Mouse (Mus musculus): ENCODE measurements around the gene Fkbp2. TPM values are rescaled to one million over a fixed set of nuclear protein-coding genes. Genes with fewer than 3 reads are reported as not detected.

The Fkbp2 gene
- polyA plus RNA-seq, 1 experiment from 2014 or later: 65.8 TPM

DNA sequence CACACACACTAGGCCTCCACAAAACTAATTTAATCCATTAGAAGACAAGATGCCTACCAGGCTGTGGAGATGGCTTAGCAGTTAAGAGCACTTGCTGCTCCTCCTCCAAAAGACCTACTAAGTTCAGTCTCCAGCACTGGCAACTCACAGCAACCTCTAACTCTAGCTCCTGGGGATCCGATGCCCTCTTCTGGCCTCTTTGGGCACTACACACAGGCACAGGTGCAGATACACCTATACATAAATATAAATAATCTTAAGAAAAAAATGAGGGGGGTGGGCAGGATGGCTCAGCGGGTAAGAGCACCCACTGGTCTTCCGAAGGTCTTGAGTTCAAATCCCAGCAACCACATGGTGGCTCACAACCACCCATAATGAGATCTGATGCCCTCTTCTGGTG, 44.0 kb downstream of the Fkbp2 start:
- Histone ChIP-seq H3K27ac (no peak overlapping the region), H3K4me1 (replicated peaks) (peaks cover 25% of the 10 kb centered on the region), H3K4me2 (no peak overlapping the region), H3K4me3 (replicated peaks) (no peak overlapping the region), H3K36me3 (no peaks in the 10 kb centered on the region), H3K27me3 (peaks cover 60% of the 10 kb centered on the region), H3K9ac (replicated peaks) (no peak overlapping the region), H3K9me3 (no peaks in the 10 kb centered on the region)
- 24% methylated on average over 3 of the region's 3 CpGs for WGBS
- no peak for ATAC-seq (ENCODE audit: insufficient number of reproducible peaks, insufficient read depth, low FRiP score, low TSS enrichment, low read depth)

DNA sequence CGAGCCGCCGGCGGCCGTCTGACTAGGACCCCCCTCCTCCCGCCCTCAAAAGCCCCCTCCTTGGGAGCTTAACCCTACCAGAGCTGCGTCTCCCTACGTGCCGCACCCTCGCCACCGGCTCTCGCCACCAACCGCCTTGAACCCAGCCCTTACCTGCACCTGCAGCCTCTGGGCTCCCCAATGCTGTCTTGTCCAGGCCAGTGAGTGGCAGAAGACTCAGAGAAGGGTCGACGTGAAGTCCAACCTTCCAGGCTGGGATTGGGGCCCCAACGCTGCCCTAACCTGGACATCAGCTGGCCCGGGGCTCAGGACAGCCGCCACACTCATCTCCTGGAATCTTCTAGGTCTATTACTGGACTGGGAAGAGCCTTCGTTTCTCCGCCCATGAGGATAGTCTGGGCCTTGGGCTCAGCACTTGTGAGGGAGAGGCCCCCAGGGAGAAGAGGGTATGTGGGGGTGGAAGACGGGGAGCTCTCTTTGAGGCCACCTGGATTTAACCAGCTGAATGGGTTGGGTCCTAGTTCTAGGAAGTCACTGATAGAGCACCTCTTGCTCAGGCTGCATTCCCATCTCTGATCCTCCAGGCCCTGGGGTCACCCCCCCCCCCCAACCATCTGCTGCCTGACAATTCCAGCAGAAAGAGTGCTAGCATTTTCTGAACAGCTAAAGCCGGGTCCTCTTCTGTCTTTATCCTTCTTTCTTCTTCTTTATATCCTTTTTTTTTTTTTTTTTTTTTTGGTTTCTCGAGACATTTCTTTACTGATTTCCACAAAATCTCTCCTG, 45.9 kb downstream of the Fkbp2 start, which contains the start of gene Kcnk4:
Kcnk4 (minus strand) TSS at position 321 of the 783 bp plus-strand sequence.
- 9% methylated on average over 23 of the region's 23 CpGs for WGBS
- Histone ChIP-seq H3K4me2 (peak within 1 kb of the TSS; percentile 65), H3K27me3 (peaks cover 78% of the 10 kb centered on the region)

DNA sequence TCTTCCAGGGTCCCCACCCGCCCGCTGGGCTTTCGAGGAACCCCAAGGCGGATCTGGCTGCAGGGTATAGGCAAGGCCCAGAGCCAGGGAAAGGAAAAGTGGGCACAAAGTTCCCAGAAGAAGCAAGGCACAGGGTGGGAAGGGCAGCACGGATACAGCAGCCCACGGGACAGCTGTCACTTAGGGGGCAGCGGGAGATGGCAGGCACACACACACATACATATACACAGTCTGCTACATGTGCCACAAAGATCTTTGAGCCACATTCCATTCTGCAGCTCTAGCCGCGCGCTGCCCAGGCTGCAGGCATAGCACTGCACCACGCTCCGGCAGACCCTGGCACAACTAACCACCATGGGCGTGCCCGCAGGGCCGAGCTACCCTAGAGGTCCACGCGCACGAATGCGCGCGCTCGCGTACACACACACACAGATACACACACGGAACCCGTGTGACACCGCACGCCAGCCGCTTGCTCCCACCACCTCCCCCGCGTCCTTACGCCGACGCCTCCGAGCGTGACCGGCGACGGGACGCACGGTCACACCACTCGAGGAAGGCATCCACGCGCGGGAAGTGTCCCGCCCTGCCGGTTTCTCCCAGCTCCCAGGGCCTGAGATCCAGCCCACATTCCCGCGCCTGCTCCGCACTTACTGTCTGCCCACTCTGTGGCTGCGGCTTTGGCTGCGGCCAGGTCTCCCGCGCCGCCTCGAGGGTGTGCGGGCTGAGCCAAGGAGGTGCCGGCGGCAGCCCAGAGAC, 46.7 kb downstream of the Fkbp2 start:
- peak overlapping the region; percentile 60 for H3K9ac ChIP-seq (replicated peaks)
- H3K36me3 ChIP-seq: no peaks in the 10 kb centered on the region
- peak; percentile 9; the same call in 1 of the 2 replicates for ATAC-seq (ENCODE audit: insufficient number of reproducible peaks, insufficient read depth, low FRiP score, low TSS enrichment, low read depth)
- peak overlapping the region; percentile 38 for H3K4me3 ChIP-seq (replicated peaks)
- H3K4me2 ChIP-seq: peak overlapping the region; percentile 65
- 3% methylated on average over 58 of the region's 58 CpGs for WGBS
- H3K27ac ChIP-seq: no peak overlapping the region
- H3K27me3 ChIP-seq: peaks cover 85% of the 10 kb centered on the region
- H3K9me3 ChIP-seq: no peaks in the 10 kb centered on the region
- peaks cover 11% of the 10 kb centered on the region for H3K4me1 ChIP-seq (replicated peaks)

More for the DNA sequence above, 45.9 kb downstream of the Fkbp2 start, which contains the start of gene Kcnk4:
- Histone ChIP-seq H3K9me3 (no peaks in the 10 kb centered on the region), H3K27ac (no peak within 1 kb of the TSS), H3K4me1 (replicated peaks) (peaks cover 11% of the 10 kb centered on the region), H3K9ac (replicated peaks) (peak within 1 kb of the TSS; percentile 60), H3K4me3 (replicated peaks) (peak within 1 kb of the TSS; percentile 38), H3K36me3 (no peaks in the 10 kb centered on the region)
- ATAC-seq (ENCODE audit: insufficient number of reproducible peaks, insufficient read depth, low FRiP score, low TSS enrichment, low read depth): no peak

DNA sequence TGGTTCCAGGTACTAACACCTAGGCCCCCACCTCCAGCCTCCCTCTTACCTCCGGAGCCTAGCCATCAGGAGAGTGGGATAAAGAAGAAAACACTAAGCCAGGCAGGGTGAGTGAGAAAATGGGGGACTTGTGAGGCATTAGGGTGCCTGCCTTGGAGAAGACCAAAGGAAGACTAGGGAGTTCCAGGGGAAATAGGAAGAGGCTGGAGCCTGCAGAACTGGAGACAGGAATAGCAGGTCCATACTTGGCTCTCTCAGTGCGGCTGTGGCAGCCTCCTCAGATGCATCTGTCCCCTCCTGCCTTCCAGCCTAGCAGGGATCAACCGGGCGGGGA, 47.2 kb downstream of the Fkbp2 start:
- Histone ChIP-seq H3K4me2 (peak overlapping the region; percentile 65; the same call in 1 of the 2 replicates), H3K9ac (replicated peaks) (no peak overlapping the region)

DNA sequence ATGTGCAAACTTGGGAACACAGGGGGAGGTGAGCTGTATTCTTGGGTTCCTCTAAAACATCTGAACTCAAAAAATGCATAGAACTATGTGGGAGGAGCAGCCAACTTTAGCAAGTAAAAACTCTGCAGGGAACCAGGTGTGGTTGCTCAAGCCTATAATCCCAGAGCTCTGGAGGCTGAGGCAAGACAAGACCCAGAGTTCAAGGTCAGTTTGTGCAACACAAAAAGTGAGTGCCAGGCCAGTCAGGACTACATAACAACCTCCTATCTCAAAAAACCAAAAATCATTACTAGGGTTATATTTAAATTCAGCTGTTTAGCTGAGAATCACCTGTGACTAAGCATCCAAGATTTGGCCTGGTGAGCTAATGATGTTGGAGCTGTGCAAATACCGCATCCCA, 48.3 kb downstream of the Fkbp2 start:
- Histone ChIP-seq H3K4me1 (replicated peaks) (peaks cover 15% of the 10 kb centered on the region), H3K4me2 (no peak overlapping the region), H3K27me3 (peaks cover 93% of the 10 kb centered on the region), H3K36me3 (no peaks in the 10 kb centered on the region), H3K9ac (replicated peaks) (no peak overlapping the region), H3K9me3 (no peaks in the 10 kb centered on the region), H3K4me3 (replicated peaks) (no peak overlapping the region), H3K27ac (no peak overlapping the region)
- ATAC-seq (ENCODE audit: insufficient number of reproducible peaks, insufficient read depth, low FRiP score, low TSS enrichment, low read depth): no peak
- 50% methylated on average over 1 of the region's 1 CpGs for WGBS

More for the DNA sequence above, 47.2 kb downstream of the Fkbp2 start:
- Histone ChIP-seq H3K36me3 (no peaks in the 10 kb centered on the region), H3K27ac (no peak overlapping the region), H3K9me3 (no peaks in the 10 kb centered on the region), H3K4me1 (replicated peaks) (peaks cover 11% of the 10 kb centered on the region), H3K4me3 (replicated peaks) (no peak overlapping the region), H3K27me3 (peaks cover 89% of the 10 kb centered on the region)
- ATAC-seq (ENCODE audit: insufficient number of reproducible peaks, insufficient read depth, low FRiP score, low TSS enrichment, low read depth): no peak
- 23% methylated on average over 4 of the region's 4 CpGs for WGBS

DNA sequence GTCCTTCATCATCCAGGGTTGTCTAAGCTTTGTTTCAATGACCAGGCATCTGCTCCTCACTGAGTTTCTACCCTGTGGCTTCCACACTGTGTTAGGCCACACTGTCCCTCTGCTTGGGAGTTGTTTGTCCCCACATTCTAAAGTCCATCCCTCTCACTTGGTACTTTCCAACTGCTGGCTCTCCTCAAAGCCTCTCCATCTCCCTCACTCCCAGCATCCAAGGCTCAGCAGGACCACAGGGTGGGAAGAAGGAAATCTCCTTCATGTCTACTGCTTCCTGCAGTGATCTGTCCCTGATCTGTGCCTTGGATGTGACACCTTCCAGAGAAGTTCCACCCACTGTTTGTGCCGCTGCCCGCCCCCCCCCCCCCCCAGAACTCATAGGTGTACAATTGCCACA, 49.3 kb downstream of the Fkbp2 start:
- H3K27me3 ChIP-seq: peaks cover 98% of the 10 kb centered on the region
- H3K36me3 ChIP-seq: no peaks in the 10 kb centered on the region
- no peak overlapping the region for H3K4me2 ChIP-seq
- peaks cover 19% of the 10 kb centered on the region for H3K4me1 ChIP-seq (replicated peaks)
- no peak overlapping the region for H3K27ac ChIP-seq
- peaks cover 3% of the 10 kb centered on the region; the same call in 1 of the 2 replicates for H3K9me3 ChIP-seq
- 6% methylated on average over 2 of the region's 2 CpGs for WGBS
- no peak overlapping the region for H3K4me3 ChIP-seq (replicated peaks)
- H3K9ac ChIP-seq (replicated peaks): no peak overlapping the region
- ATAC-seq (ENCODE audit: insufficient number of reproducible peaks, insufficient read depth, low FRiP score, low TSS enrichment, low read depth): no peak

DNA sequence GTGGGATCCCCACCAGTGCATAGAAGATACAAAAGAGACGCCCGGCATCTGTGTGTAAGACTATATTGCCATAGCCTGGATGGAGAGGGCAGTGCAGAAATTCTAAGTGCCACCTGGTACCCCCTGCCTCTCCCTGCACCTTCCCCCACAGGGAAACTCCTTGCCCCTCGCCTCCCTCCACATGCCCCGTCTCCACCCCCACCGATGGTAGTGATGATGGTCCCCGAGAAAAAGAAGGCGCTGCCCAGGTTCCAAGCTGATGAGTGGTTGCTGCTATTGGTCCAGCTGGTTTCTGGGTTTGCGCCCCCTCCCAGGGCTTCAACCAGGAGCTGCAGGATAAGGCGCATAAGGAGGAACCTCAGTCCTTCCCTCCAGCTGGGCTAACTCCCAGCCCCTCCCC, 52.2 kb downstream of the Fkbp2 start:
- peaks cover 15% of the 10 kb centered on the region for H3K4me1 ChIP-seq (replicated peaks)
- no peak overlapping the region; the same call in 1 of the 2 replicates for H3K9ac ChIP-seq (replicated peaks)
- peaks cover 6% of the 10 kb centered on the region; the same call in 1 of the 2 replicates for H3K9me3 ChIP-seq
- H3K4me2 ChIP-seq: no peak overlapping the region
- peaks cover 99% of the 10 kb centered on the region for H3K27me3 ChIP-seq
- 10% methylated on average over 9 of the region's 9 CpGs for WGBS
- no peak overlapping the region for H3K27ac ChIP-seq
- H3K36me3 ChIP-seq: no peaks in the 10 kb centered on the region
- ATAC-seq (ENCODE audit: insufficient number of reproducible peaks, insufficient read depth, low FRiP score, low TSS enrichment, low read depth): no peak
- H3K4me3 ChIP-seq (replicated peaks): no peak overlapping the region

Other genes with a start within 250 kb of the Fkbp2 start
- gene Rps6ka4, start 139.9 kb downstream of the Fkbp2 start, polyA plus RNA-seq (2016; fragmentation: Nextera tagmentation; extraction: Ambion mirVana): 11.3 and 13.4 TPM in 2 replicates
- 0.33 and 0.51 TPM in 2 replicates for gene Ccdc88b, start 122.3 kb downstream of the Fkbp2 start, polyA plus RNA-seq (2016; fragmentation: Nextera tagmentation; extraction: Ambion mirVana)
- gene Trmt112, start 70.8 kb downstream of the Fkbp2 start, polyA plus RNA-seq (2016; fragmentation: Nextera tagmentation; extraction: Ambion mirVana): 165 and 167 TPM in 2 replicates
- gene Prdx5, start 70.4 kb downstream of the Fkbp2 start, polyA plus RNA-seq (2016; fragmentation: Nextera tagmentation; extraction: Ambion mirVana): 158 and 164 TPM in 2 replicates
- gene Esrra, start 58.7 kb downstream of the Fkbp2 start, polyA plus RNA-seq (2016; fragmentation: Nextera tagmentation; extraction: Ambion mirVana): 6.4 and 8.5 TPM in 2 replicates
- 1.0 TPM in 2 replicates for gene Catsperz, start 55.1 kb downstream of the Fkbp2 start, polyA plus RNA-seq (2016; fragmentation: Nextera tagmentation; extraction: Ambion mirVana)
- 0.40 and 0.60 TPM in 2 replicates for gene Kcnk4, start 46.0 kb downstream of the Fkbp2 start, polyA plus RNA-seq (2016; fragmentation: Nextera tagmentation; extraction: Ambion mirVana)
- 67.3 and 68.2 TPM in 2 replicates for gene Bad, start 38.6 kb downstream of the Fkbp2 start, polyA plus RNA-seq (2016; fragmentation: Nextera tagmentation; extraction: Ambion mirVana)
- gene Gpr137, start 38.0 kb downstream of the Fkbp2 start, polyA plus RNA-seq (2016; fragmentation: Nextera tagmentation; extraction: Ambion mirVana): 23.8 and 27.9 TPM in 2 replicates
- 245 and 288 TPM in 2 replicates for gene Ppp1r14b, start 5.5 kb downstream of the Fkbp2 start, polyA plus RNA-seq (2016; fragmentation: Nextera tagmentation; extraction: Ambion mirVana)
- gene Plcb3, start 4.0 kb downstream of the Fkbp2 start, polyA plus RNA-seq (2016; fragmentation: Nextera tagmentation; extraction: Ambion mirVana): 41.4 and 41.7 TPM in 2 replicates
- 53.8 and 55.2 TPM in 2 replicates for gene Vegfb, start 7.2 kb upstream of the Fkbp2 start, polyA plus RNA-seq (2016; fragmentation: Nextera tagmentation; extraction: Ambion mirVana)
- gene Dnajc4, start 12.1 kb upstream of the Fkbp2 start, polyA plus RNA-seq (2016; fragmentation: Nextera tagmentation; extraction: Ambion mirVana): 21.2 and 22.8 TPM in 2 replicates
- 20.1 and 22.6 TPM in 2 replicates for gene Nudt22, start 15.6 kb upstream of the Fkbp2 start, polyA plus RNA-seq (2016; fragmentation: Nextera tagmentation; extraction: Ambion mirVana)
- gene Trpt1, start 15.6 kb upstream of the Fkbp2 start, polyA plus RNA-seq (2016; fragmentation: Nextera tagmentation; extraction: Ambion mirVana): 10.8 and 11.0 TPM in 2 replicates
- 7.1 and 7.8 TPM in 2 replicates for gene Fermt3, start 39.0 kb upstream of the Fkbp2 start, polyA plus RNA-seq (2016; fragmentation: Nextera tagmentation; extraction: Ambion mirVana)
- 292 and 312 TPM in 2 replicates for gene Stip1, start 59.5 kb upstream of the Fkbp2 start, polyA plus RNA-seq (2016; fragmentation: Nextera tagmentation; extraction: Ambion mirVana)
- 12.3 and 13.2 TPM in 2 replicates for gene Macrod1, start 76.3 kb upstream of the Fkbp2 start, polyA plus RNA-seq (2016; fragmentation: Nextera tagmentation; extraction: Ambion mirVana)
- 3.5 and 4.4 TPM in 2 replicates for gene Flrt1, start 125.2 kb upstream of the Fkbp2 start, polyA plus RNA-seq (2016; fragmentation: Nextera tagmentation; extraction: Ambion mirVana)
- 222 and 233 TPM in 2 replicates for gene Otub1, start 225.8 kb upstream of the Fkbp2 start, polyA plus RNA-seq (2016; fragmentation: Nextera tagmentation; extraction: Ambion mirVana)
- 870 and 903 TPM in 2 replicates for gene Cox8a, start 237.1 kb upstream of the Fkbp2 start, polyA plus RNA-seq (2016; fragmentation: Nextera tagmentation; extraction: Ambion mirVana)

Data from limb, embryonic 12.5 days (tissue).